Mouse (Mus musculus) urinary bladder, postnatal 14 days (tissue): ENCODE data around the gene Rdh7.
"Not testable (repeated sequence)": the region's sequence is repeated elsewhere in the genome, so short reads cannot be mapped to it uniquely, and the experiment has no call there.

ENCODE experiments used
- DNase-seq: peaks from one replicate; pipeline ENCODE4 v3.0.0; 2021; ENCODE audit warnings: low spot score

Rdh7 gene

DNA sequence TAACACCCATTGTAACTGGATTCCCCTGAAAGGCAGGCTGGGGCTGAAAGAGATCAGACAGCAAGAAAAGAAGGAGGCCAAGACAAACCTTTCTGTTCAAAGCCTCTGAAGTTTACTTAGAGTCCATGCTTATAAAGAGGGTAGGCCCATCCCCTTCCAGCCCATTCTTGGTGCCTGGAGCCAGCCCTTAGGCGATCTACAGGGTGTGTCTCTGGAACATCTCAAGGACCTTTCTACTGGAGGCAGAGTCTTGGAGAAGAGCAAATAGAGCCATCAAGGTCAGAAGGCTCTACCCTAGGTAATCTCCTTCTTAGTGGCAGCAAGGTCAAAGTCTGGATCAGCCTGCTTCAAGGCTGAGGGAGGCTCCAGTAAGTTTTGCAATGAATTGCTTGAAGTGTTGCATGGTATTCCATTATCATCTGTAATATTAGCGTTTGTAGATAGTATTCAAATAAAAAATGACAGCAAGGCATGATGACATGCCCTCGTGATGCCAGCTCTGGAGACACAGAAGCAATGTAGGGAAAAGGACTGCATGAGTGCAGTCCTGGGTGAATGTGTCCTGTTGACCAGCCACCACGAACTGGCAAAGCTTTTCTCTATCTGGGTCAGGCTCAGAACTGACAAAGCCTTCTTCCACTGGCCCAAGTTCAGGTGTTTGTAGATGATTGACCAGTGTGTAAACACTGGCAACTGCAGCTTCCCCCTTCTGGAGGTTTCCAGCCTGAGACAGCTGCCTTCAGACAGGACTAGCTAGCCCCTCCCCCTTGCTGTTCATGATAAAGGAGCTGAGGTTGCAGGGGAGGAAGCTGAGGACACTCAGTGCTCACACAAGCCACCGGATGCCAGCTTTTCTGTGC lies 4.8 kb upstream of the Rdh7 start:
- DNase-seq = peak; percentile 62

DNA sequence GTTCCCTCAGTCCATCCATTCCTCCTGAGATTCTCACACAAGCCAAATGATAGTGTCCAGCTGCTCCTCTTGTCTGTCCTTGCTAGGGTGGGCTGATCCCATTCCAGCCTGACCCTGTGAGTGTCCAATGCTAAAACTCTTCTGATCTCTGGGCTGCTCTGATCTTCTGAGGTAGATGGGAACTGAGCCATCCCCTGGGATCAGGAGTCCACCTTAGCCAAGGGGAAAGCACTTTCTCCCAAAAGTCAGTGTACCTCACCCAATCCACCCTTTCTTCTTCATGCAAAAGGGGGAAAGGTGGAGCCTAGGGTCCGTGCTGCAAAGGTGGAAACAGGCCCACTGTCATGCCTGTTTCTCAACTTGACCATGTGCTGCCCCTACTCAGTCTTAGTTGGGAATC lies 2.9 kb upstream of the Rdh7 start:
- no peak for DNase-seq

DNA sequence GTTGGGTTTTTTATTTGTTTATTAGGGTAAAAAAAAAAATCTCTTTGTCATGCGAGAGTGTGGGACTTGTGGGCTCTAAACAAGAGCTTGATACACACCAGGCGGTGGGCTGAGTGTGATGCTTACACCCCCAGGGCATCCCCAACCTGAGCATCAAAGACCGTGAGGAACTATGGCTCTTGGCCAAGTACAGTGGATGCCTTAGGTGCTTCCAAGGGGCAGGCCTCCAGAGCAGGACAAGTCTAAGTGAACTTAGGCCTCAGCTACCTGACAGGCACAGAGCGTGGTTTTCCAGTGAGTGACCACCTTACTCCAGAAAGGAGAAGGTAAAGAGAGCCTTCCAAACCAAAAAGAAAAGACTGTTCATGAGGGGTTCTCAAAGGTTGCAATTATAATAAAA lies 1.6 kb downstream of the Rdh7 start:
- no peak for DNase-seq

GRCm38 (mm10) chr10:127886551-127886950 lies 2.1 kb downstream of the Rdh7 start:
- DNase-seq = no peak

- no peak for DNase-seq
Measured at GRCm38 (mm10) chr10:127881041-127881440, 7.6 kb downstream of the Rdh7 start.

DNA sequence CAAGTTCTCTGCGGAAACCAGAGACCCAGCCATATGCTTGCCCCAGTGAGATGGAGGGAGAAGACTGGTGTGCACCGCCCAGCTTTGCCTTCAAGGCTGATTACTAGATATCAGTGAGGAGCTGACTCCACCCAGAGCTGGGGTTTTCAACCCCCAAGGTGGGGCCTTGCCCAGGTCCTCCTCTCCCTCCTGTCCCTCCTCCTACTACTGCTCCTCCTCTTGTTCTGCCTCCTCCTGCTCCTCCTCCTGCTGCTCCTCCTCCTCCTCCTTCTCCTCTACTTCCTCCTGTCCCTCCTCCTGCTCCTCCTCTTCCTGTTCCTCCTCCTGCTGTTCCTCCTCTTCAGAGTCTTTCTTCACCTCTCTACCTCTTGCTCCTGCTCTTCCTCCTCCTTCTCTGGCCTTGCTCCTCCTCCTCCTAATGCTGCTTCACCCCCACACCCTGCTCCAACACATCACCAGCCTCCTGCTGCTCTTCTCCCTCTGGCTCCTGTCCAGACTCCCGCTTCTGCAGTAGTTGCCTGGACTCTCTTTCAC lies 9.4 kb downstream of the Rdh7 start:
- DNase-seq = peak; percentile 44

DNA sequence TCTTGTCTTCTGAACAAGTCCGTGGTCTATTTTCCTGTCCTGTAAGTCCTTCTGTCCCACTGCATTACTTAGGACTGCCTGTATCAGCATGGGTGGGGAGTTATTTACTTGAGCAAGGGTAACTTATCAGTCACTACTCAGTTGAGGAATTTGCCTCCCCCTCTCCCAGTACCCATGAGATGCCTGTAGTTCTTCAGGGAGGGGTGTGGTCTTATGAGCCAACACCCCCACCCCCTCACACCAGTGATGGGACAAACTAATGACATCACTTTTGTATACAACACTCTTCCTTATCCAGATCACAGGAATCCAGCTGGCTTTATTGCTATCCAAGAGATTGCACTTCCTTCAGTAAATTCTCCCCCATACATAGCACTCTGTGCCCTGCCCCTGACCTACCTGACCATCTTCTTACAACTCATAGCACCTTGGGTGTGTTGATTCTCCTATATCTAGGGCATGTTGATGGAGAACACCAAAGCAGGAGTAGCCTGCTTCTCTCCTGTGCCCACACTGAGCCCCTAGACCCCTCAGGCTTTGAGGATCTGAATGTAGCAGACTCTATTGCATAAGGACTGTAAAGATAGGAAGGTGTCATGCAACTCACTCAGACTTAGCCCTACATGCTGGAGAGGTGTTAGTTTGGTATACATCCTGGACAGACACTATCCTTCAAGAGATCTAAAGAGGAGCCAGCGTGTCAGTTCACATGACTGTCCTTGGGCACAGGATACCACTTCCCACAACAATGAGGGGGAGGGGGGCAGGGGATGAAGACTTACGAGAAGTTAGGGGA lies 10.2 kb downstream of the Rdh7 start:
- peak; percentile 5 for DNase-seq

DNA sequence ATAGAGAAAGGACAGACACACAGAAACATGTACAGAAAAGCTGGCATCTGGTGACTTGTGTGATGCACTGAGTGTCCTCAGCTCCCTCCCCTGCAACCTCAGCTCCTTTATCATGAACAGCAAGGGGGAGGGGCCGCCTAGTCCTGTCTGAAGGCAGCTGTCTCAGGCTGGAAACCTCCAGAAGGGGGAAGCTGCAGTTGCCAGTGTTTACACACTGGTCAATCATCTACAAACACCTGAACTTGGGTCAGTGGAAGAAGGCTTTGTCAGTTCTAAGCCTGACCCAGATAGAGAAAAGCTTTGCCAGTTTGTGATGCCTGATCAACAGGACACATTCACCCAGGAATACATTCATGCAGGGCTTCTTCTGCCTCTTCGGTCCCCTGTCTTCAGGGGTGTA lies 10.9 kb downstream of the Rdh7 start:
- peak; percentile 78 for DNase-seq

DNA sequence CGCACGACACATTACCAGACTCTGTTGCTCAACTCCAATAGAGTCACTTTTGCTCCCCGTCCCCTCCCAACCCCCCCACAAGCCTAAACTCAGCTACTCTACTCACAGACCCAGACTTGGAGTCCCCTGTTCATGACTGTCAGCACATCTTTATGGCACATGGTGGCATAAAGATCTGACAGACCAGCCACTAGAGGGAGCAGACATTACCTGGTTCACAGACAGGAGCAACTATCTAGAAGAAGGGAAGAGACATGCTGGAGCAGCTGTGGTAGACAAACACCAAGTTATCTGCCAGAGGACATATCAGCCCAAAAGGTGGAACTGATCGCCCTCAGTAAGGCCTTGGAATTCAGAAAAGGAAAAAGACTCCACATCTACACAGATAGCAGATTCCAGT lies 16.1 kb downstream of the Rdh7 start:
- peak; percentile 33 for DNase-seq

DNA sequence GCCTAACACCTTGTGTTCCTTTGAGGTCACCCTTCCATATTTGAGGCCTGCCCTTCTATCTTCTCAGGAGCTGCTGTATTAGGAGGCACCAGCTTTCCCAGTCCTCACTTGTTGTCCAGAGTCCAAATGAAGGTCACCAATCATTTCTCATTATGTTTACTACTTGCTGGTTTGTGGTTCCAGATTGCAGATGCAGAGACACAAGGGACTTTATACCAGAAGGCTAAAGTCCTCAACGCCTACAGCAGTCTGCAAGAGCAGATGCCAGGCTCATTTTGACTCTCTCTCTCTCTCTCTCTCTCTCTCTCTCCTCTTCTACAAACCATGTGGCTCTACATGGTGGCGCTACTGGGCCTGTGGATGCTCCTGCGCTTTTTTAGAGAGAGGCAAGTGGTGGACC lies 22.4 kb downstream of the Rdh7 start, which contains the start of gene Rdh16f2:
Gene Rdh16f2 (plus strand): TSS at position 243 of the 400 bp plus-strand sequence.
- DNase-seq = no peak

- DNase-seq = no peak
Measured at GRCm38 (mm10) chr10:127864931-127865330, 23.7 kb downstream of the Rdh7 start.

GRCm38 (mm10) chr10:127856376-127856775 lies 32.2 kb downstream of the Rdh7 start:
- DNase-seq = no peak

DNA sequence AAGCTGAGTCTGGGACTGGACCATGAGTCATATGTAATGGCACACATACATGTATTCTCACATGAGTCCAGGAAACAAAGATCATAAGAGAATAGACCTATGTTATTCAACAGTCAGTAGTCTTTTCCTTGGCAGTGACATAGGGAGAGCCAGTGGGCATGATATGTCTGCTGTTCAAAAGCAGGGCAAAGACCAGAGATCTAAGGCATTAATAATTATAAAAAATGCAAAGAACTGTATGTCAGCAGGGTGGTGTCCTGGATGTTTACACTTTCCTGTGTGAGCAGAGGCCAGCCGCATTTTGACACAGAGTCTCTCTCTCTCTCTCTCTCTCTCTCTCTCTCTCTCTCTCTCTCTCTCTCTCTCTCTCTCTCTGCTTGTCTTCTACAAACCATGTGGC lies 39.0 kb downstream of the Rdh7 start, which contains the start of gene Rdh19:
Gene Rdh19 (plus strand): TSS at position 301 of the 400 bp plus-strand sequence.
- no peak for DNase-seq

- no peak for DNase-seq
Measured at GRCm38 (mm10) chr10:127848089-127848488, 40.5 kb downstream of the Rdh7 start.

- not testable (repeated sequence) for DNase-seq
Measured at GRCm38 (mm10) chr10:127845945-127846344, 42.7 kb downstream of the Rdh7 start.

GRCm38 (mm10) chr10:127840776-127841175 lies 47.8 kb downstream of the Rdh7 start:
- DNase-seq = no peak

- DNase-seq = no peak
Measured at GRCm38 (mm10) chr10:127838539-127838938, 50.1 kb downstream of the Rdh7 start.

DNA sequence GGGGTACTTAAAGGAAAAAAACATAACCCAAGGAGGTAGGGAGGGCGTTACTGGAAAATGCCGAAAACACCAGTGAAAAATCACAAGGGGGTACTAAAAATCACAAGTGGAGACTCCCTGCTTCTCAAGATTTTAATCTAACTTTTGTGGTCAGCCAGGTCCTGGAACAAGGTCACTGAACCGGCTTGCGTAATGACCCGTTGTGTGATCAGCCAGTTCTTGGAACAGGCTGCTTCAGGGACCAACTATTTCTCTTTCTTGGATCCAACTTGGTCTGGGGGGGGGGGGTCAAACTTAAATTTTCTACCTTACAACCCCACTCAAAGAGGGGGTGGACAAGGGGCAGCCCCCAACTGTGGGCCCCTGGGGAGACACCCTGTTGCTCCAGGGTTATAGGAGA lies 50.8 kb downstream of the Rdh7 start:
- not testable (repeated sequence) for DNase-seq

GRCm38 (mm10) chr10:127835292-127835691 lies 53.3 kb downstream of the Rdh7 start:
- DNase-seq = no peak

DNA sequence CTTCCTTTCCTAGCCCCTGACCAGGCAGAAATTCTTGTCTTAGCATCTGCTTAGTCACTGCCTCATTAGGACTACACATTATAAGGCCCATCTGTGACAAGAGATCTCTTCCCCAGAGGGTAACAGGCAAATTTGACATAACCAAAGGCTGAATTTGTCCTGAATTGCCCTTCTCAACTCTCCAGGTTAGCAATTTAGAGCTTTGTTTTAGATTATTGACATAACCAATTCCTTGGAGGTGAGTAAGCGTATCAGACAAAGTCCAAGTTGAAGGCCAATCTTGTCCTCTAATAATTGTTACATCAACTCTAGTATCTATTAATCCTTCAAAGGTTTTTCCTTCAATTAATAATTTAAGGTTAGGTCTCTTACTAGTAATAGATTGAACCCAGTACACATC lies 54.4 kb downstream of the Rdh7 start:
- DNase-seq = not testable (repeated sequence)
